Mouse (Mus musculus): ENCODE data around the gene Phka1. TPM values are rescaled to one million over a fixed set of nuclear protein-coding genes. Genes with fewer than 3 reads are reported as not detected.
A peak's percentile ranks its signal among the peaks of the same experiment; 100 is the strongest.
"Not testable (repeated sequence)": the region's sequence is repeated elsewhere in the genome, so short reads cannot be mapped to it uniquely, and the experiment has no call there.

The Phka1 gene
- polyA plus RNA-seq (2015; fragmentation: Nextera tagmentation; extraction: Ambion mirVana): 10.5 and 13.0 TPM in 2 replicates

- WGBS: 15% methylated on average over 58 of the region's 60 CpGs
- peak within 1 kb of the TSS; percentile 83 for H3K27ac ChIP-seq (ENCODE audit: low read length)
- peak within 1 kb of the TSS; percentile 65 for H3K4me3 ChIP-seq (ENCODE audit: low read length)
These were observed at the start of gene Phka1 for GRCm38 (mm10) chrX:102643823-102644572. Phka1 (minus strand) TSS chrX:102644246.

GRCm38 (mm10) chrX:102689252-102689651 lies 45.2 kb upstream of the Phka1 start:
- not testable (repeated sequence) for H3K36me3 ChIP-seq (ENCODE audit: control insufficient read depth, insufficient read depth); H3K9ac ChIP-seq (ENCODE audit: low read length); H3K9me3 ChIP-seq (replicated peaks; ENCODE audit: control insufficient read depth, low read length); ATAC-seq (replicated peaks; ENCODE audit: extremely low read depth, insufficient read depth, low FRiP score); H3K4me3 ChIP-seq (ENCODE audit: low read length); H3K27ac ChIP-seq (ENCODE audit: low read length); H3K4me2 ChIP-seq (ENCODE audit: low read depth, low read length); H3K27me3 ChIP-seq (ENCODE audit: control insufficient read depth, insufficient read depth, low read length); H3K4me1 ChIP-seq (ENCODE audit: control insufficient read depth, insufficient read depth, low read length)
- 18% methylated on average over 4 of the region's 4 CpGs for WGBS

More at GRCm38 (mm10) chrX:102643823-102644572, at the start of gene Phka1:
- H3K4me2 ChIP-seq (ENCODE audit: low read depth, low read length): peak within 1 kb of the TSS; percentile 64
- H3K4me1 ChIP-seq (ENCODE audit: control insufficient read depth, insufficient read depth, low read length): no peaks in the 10 kb centered on the region
- peak; percentile 97 for ATAC-seq (replicated peaks; ENCODE audit: extremely low read depth, insufficient read depth, low FRiP score)
- H3K9ac ChIP-seq (ENCODE audit: low read length): peak within 1 kb of the TSS; percentile 76
- H3K36me3 ChIP-seq (ENCODE audit: control insufficient read depth, insufficient read depth): no peaks in the 10 kb centered on the region
- no peaks in the 10 kb centered on the region for H3K9me3 ChIP-seq (replicated peaks; ENCODE audit: control insufficient read depth, low read length)
- H3K27me3 ChIP-seq (ENCODE audit: control insufficient read depth, insufficient read depth, low read length): peaks cover 8% of the 10 kb centered on the region

- H3K4me2 ChIP-seq (ENCODE audit: low read depth, low read length); H3K4me3 ChIP-seq (ENCODE audit: low read length); H3K27ac ChIP-seq (ENCODE audit: low read length); ATAC-seq (replicated peaks; ENCODE audit: extremely low read depth, insufficient read depth, low FRiP score); H3K4me1 ChIP-seq (ENCODE audit: control insufficient read depth, insufficient read depth, low read length); H3K9me3 ChIP-seq (replicated peaks; ENCODE audit: control insufficient read depth, low read length); H3K36me3 ChIP-seq (ENCODE audit: control insufficient read depth, insufficient read depth); H3K27me3 ChIP-seq (ENCODE audit: control insufficient read depth, insufficient read depth, low read length); H3K9ac ChIP-seq (ENCODE audit: low read length): not testable (repeated sequence)
- 79% methylated on average over 5 of the region's 5 CpGs for WGBS
These were observed 42.8 kb upstream of the Phka1 start, which contains the start of gene Gm3880 for GRCm38 (mm10) chrX:102686872-102687271. Gm3880 (minus strand) TSS chrX:102686972.

- H3K27ac ChIP-seq (ENCODE audit: low read length); H3K9ac ChIP-seq (ENCODE audit: low read length); H3K4me3 ChIP-seq (ENCODE audit: low read length); ATAC-seq (replicated peaks; ENCODE audit: extremely low read depth, insufficient read depth, low FRiP score); H3K4me2 ChIP-seq (ENCODE audit: low read depth, low read length); H3K4me1 ChIP-seq (ENCODE audit: control insufficient read depth, insufficient read depth, low read length); H3K27me3 ChIP-seq (ENCODE audit: control insufficient read depth, insufficient read depth, low read length); H3K36me3 ChIP-seq (ENCODE audit: control insufficient read depth, insufficient read depth); H3K9me3 ChIP-seq (replicated peaks; ENCODE audit: control insufficient read depth, low read length): not testable (repeated sequence)
- WGBS: 35% methylated on average over 3 of the region's 3 CpGs
These were observed 40.7 kb upstream of the Phka1 start for GRCm38 (mm10) chrX:102684706-102685105.

- H3K4me3 ChIP-seq (ENCODE audit: low read length): no peak overlapping the region
- WGBS: 65% methylated on average over 2 of the region's 2 CpGs
- no peak overlapping the region for H3K9ac ChIP-seq (ENCODE audit: low read length)
- no peaks in the 10 kb centered on the region for H3K9me3 ChIP-seq (replicated peaks; ENCODE audit: control insufficient read depth, low read length)
- H3K4me2 ChIP-seq (ENCODE audit: low read depth, low read length): no peak overlapping the region
- no peaks in the 10 kb centered on the region for H3K36me3 ChIP-seq (ENCODE audit: control insufficient read depth, insufficient read depth)
- H3K27me3 ChIP-seq (ENCODE audit: control insufficient read depth, insufficient read depth, low read length): no peaks in the 10 kb centered on the region
- ATAC-seq (replicated peaks; ENCODE audit: extremely low read depth, insufficient read depth, low FRiP score): no peak
- H3K27ac ChIP-seq (ENCODE audit: low read length): no peak overlapping the region
- no peaks in the 10 kb centered on the region for H3K4me1 ChIP-seq (ENCODE audit: control insufficient read depth, insufficient read depth, low read length)
These were observed 22.6 kb upstream of the Phka1 start for GRCm38 (mm10) chrX:102666641-102667040.

- Histone ChIP-seq H3K36me3 (ENCODE audit: control insufficient read depth, insufficient read depth) (no peaks in the 10 kb centered on the region), H3K27ac (ENCODE audit: low read length) (no peak overlapping the region), H3K9me3 (replicated peaks; ENCODE audit: control insufficient read depth, low read length) (no peaks in the 10 kb centered on the region), H3K4me3 (ENCODE audit: low read length) (no peak overlapping the region), H3K4me1 (ENCODE audit: control insufficient read depth, insufficient read depth, low read length) (no peaks in the 10 kb centered on the region), H3K27me3 (ENCODE audit: control insufficient read depth, insufficient read depth, low read length) (no peaks in the 10 kb centered on the region), H3K9ac (ENCODE audit: low read length) (no peak overlapping the region), H3K4me2 (ENCODE audit: low read depth, low read length) (no peak overlapping the region)
- 17% methylated on average over 3 of the region's 3 CpGs for WGBS
- no peak for ATAC-seq (replicated peaks; ENCODE audit: extremely low read depth, insufficient read depth, low FRiP score)
These were observed 16.7 kb upstream of the Phka1 start for GRCm38 (mm10) chrX:102660712-102661111.

- no peak for ATAC-seq (replicated peaks; ENCODE audit: extremely low read depth, insufficient read depth, low FRiP score)
- Histone ChIP-seq H3K4me3 (ENCODE audit: low read length) (no peak overlapping the region), H3K27me3 (ENCODE audit: control insufficient read depth, insufficient read depth, low read length) (peaks cover 8% of the 10 kb centered on the region), H3K4me2 (ENCODE audit: low read depth, low read length) (no peak overlapping the region), H3K36me3 (ENCODE audit: control insufficient read depth, insufficient read depth) (no peaks in the 10 kb centered on the region), H3K9ac (ENCODE audit: low read length) (no peak overlapping the region), H3K27ac (ENCODE audit: low read length) (no peak overlapping the region), H3K4me1 (ENCODE audit: control insufficient read depth, insufficient read depth, low read length) (no peaks in the 10 kb centered on the region), H3K9me3 (replicated peaks; ENCODE audit: control insufficient read depth, low read length) (no peaks in the 10 kb centered on the region)
- WGBS: 72% methylated on average over 1 of the region's 1 CpGs
These were observed 1.6 kb upstream of the Phka1 start for GRCm38 (mm10) chrX:102645691-102646090.

- Histone ChIP-seq H3K9me3 (replicated peaks; ENCODE audit: control insufficient read depth, low read length) (no peaks in the 10 kb centered on the region), H3K4me1 (ENCODE audit: control insufficient read depth, insufficient read depth, low read length) (no peaks in the 10 kb centered on the region), H3K27ac (ENCODE audit: low read length) (no peak overlapping the region), H3K36me3 (ENCODE audit: control insufficient read depth, insufficient read depth) (no peaks in the 10 kb centered on the region), H3K27me3 (ENCODE audit: control insufficient read depth, insufficient read depth, low read length) (peaks cover 8% of the 10 kb centered on the region), H3K9ac (ENCODE audit: low read length) (peak overlapping the region; percentile 76; the same call in 1 of the 2 replicates), H3K4me3 (ENCODE audit: low read length) (peak overlapping the region; percentile 65), H3K4me2 (ENCODE audit: low read depth, low read length) (peak overlapping the region; percentile 64)
- no peak for ATAC-seq (replicated peaks; ENCODE audit: extremely low read depth, insufficient read depth, low FRiP score)
- 32% methylated on average over 6 of the region's 6 CpGs for WGBS
These were observed 1.1 kb upstream of the Phka1 start for GRCm38 (mm10) chrX:102645146-102645545.

- peak overlapping the region; percentile 76 for H3K9ac ChIP-seq (ENCODE audit: low read length)
- H3K36me3 ChIP-seq (ENCODE audit: control insufficient read depth, insufficient read depth): no peaks in the 10 kb centered on the region
- H3K4me1 ChIP-seq (ENCODE audit: control insufficient read depth, insufficient read depth, low read length): no peaks in the 10 kb centered on the region
- 19% methylated on average over 8 of the region's 8 CpGs for WGBS
- peak overlapping the region; percentile 83 for H3K27ac ChIP-seq (ENCODE audit: low read length)
- no peaks in the 10 kb centered on the region for H3K9me3 ChIP-seq (replicated peaks; ENCODE audit: control insufficient read depth, low read length)
- peak; percentile 49; the same call in 1 of the 2 replicates for ATAC-seq (replicated peaks; ENCODE audit: extremely low read depth, insufficient read depth, low FRiP score)
- peak overlapping the region; percentile 65 for H3K4me3 ChIP-seq (ENCODE audit: low read length)
- H3K4me2 ChIP-seq (ENCODE audit: low read depth, low read length): peak overlapping the region; percentile 64
- peaks cover 8% of the 10 kb centered on the region for H3K27me3 ChIP-seq (ENCODE audit: control insufficient read depth, insufficient read depth, low read length)
These were observed 516 bp upstream of the Phka1 start for GRCm38 (mm10) chrX:102644573-102644951.

All from heart, embryonic 16.5 days (tissue).